Mouse (Mus musculus): ENCODE data around the gene Zfp715.
"Not testable (repeated sequence)": the region's sequence is repeated elsewhere in the genome, so short reads cannot be mapped to it uniquely, and the experiment has no call there.

Zfp715 gene

DNA sequence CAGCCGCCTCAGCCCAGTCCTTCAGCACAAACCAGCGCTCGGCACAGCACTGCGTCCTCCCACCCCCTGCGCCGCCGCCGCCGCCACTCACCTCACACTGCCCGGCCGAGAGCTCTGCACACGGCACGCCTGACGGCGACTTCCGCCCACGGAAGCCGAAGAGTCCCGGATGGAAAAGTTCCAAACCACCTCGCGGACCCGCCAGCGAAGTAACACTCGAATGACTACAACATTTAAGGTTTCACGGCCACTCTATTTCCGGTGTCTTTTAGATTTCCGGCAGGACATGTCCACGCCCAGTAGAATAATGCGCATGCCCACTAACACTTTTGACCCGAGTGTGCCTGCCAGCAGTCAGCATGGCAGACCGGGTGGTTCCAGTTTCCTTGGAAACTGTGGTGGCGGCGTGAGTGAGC is at the start of gene Zfp715:
TSS of gene Zfp715 (minus strand) at position 282 of the 416 bp plus-strand sequence.
- peak; percentile 70 to 74 for DNase-seq (ENCODE audit: low spot score in 2 of 2)

DNA sequence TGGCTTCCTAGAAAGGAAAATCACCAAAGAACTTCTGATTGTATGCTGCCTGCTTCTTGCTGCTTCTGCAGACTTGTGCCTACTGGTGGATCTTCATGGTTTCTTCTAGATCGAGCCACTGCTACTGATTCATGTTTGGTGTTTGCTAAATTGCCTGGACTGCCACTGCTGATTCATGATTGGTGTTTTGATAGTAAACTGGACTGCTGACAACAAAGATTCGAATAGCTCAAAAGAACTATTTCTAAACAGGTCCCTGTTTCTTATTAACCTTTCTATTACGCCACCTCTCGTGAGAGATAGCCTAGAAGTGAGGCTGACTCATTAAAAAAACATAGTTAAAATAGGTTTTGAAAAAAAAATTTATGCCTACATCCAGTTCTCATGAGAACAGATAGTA is 48.9 kb upstream of the Zfp715 start:
- DNase-seq (ENCODE audit: low spot score in 2 of 2): no peak

DNA sequence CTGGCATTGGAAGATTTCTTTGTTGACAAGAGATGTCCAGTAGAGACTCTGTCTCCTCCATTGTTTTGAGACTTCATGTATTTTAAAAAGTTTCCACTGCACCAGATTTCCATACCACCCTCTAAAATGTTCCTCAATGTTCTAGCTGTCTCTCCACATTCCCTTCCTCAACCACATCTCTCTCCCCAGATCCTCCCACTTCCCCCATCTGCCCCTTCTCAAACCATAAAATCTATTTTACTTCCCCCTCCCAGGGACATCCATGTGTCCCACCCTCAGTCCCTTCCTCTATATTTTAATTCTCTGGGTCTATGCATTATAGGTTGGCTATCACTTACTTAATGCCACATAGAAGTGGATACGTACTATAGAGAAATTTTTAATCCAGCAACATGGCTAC is 48.3 kb upstream of the Zfp715 start:
- DNase-seq (ENCODE audit: low spot score in 2 of 2): no peak

DNA sequence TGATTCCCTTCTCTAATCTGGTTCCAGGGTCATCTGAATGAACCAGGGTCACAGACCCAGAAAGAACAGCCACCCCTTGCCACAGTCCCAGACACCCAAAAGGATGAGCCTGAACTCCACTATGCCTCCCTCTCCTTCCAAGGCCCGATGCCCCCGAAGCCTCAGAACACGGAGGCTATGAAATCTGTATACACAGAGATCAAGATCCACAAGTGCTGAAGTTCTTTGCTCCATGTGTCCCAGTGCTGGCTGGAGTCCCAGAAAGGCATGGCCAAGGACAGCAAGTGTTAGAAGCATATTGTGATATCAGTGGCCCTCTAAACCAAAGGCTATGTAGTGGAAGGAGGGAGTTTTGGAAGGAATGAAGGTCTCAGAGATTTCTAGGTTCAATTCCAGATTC is 45.5 kb upstream of the Zfp715 start:
- DNase-seq (ENCODE audit: low spot score in 2 of 2): no peak

DNA sequence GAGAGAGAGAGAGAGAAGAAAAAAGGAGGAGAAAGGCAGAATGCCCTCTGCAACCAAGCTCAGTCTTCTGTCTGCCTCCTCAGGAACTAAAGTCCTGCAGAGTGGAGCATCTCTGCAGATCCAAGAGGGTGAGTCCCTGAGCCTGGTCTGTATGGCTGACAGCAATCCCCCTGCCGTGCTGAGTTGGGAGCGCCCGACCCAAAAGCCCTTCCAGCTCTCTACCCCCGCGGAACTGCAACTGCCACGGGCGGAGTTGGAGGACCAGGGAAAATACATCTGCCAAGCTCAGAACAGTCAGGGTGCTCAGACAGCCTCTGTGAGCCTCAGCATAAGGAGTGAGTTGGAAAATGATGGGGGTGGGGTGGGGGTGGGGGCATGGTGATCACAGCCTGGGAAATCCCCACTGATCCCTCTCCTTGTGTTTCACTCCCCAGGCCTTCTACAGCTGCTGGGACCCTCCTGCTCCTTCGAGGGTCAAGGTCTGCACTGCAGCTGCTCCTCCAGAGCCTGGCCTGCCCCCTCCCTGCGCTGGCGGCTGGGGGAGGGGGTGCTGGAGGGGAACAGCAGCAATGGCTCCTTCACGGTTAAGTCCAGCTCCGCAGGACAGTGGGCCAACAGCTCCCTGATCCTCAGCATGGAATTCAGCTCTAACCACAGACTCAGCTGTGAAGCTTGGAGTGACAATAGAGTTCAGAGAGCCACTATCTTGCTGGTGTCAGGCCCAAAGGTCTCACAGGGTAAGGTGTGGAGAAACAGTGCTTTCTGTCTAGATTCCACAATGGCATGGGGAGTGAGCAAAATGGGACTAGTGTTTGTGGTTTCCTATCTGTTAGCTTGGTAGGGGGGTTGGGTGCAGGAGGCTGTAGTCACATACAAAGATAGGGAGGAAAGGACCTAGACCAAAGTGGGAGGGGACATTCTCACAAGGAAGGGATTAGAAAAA is 42.1 kb upstream of the Zfp715 start:
- no peak for DNase-seq (ENCODE audit: low spot score in 2 of 2)

DNA sequence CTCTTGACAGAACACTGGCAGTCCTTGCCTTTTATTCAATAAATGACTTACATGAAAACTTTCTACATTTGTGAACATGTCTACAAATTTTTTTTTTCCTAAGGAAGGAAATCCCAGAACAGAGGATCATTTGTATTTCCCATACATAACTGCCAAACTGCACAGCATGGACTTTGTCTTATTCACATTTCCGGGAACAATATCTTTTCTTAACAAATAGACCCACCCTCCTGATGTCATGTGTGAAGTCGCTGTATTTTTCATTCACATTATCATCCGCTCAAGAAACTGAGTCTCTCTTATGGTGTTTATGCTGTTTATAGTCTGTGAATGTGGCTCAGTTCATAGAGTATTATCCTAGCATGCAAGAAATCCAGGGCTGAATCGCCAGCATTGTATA is 40.7 kb upstream of the Zfp715 start:
- DNase-seq (ENCODE audit: low spot score in 2 of 2): no peak

DNA sequence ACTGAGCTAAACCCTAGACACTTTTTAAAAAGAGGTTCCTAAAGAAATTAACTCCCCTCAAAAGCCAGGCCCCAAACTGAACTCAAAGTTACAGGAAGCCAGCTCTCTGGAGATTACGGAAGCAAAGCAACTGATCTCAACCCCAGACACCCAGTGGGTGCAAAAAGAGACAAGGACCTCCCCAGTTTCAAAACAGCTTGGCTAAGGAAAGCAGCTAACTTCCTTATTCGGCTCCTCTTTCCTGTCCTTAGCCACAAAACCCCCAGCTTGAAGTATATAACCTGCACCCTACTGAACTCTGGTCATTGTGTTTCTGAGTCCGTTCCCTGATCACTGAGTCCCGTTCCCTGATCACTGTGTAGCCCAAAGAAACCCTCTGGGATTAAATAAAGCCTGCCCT is 40.0 kb upstream of the Zfp715 start:
- DNase-seq (ENCODE audit: low spot score in 2 of 2): no peak

DNA sequence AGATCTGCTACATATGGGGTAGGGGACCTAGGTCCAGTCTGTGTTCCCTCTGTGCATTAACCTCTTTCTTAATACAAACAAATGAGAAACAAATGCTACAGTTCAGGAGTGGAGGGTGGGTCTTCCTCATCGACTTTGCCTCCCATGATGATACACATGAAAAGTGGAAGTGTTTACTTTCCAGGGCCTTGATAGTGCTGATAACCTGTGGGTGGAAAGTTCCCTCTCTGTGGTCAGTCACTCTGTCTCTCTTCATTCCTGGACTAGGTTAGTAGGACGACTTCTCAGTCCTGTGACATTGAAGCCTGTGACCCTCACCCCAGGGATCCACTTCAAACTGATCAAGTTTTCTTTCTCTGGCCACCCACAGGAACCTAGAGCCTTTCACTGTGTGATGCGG is 38.1 kb upstream of the Zfp715 start, which contains the start of gene Siglecf:
TSS of gene Siglecf (plus strand) at position 188 of the 400 bp plus-strand sequence.
- DNase-seq (ENCODE audit: low spot score in 2 of 2): no peak

DNA sequence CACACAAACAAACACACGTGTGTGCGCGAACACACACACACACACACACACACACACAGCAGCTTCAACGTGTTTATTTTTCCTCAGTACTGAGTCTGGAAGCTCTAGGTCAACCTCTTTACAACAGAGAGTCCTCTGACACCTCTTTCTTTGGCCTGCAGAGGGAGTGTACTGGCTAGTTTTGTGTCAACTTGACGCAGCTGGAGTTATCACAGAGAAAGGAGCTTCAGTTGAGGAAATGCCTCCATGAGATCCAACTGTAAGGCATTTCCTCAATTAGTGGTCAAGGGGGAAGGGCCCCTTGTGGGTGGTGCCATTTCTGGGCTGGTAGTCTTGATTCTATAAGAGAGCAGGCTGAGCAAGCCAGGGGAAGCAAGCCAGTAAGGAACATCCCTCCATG is 36.5 kb upstream of the Zfp715 start:
- DNase-seq (ENCODE audit: low spot score in 2 of 2): not testable (repeated sequence)

DNA sequence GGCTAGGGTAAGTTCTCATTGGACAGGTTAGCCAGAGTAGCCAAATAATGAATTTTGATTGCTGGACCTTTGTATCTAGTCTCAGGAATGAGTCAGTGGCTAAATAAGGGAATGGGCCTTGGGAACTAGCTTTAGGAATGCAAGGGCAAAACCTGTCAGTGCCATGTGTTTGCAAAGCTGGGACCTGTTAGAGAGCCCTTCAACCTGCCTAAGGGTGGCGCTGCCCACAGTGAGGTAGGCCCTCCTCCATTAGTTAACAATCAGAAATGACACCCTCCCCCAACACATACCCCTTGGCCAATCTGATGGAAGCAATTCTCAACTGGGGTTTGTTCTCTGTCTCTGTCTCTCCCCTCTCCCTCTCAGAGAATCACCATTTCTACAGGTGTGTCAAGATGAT is 33.5 kb upstream of the Zfp715 start:
- no peak for DNase-seq (ENCODE audit: low spot score in 2 of 2)

DNA sequence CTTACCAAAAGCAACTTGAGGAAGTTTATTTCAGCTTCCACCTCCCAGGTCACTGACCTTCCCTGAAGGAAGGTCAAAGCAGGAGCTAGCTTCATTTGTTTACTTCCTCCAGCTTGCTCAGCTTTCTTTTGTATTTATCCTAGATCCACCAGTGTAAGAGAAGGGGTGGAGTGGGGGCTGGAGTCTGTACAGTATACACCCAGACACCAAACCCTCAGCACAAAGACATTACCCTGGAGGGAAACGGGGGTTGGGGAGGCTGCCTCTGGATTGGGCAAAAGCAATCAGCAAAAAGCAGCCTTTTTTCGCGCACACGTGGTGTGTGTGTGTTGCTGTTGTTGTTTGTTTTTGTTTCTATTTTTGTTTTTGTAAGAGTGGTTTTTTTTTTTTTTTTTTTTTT is 33.1 kb upstream of the Zfp715 start:
- no peak for DNase-seq (ENCODE audit: low spot score in 2 of 2)

DNA sequence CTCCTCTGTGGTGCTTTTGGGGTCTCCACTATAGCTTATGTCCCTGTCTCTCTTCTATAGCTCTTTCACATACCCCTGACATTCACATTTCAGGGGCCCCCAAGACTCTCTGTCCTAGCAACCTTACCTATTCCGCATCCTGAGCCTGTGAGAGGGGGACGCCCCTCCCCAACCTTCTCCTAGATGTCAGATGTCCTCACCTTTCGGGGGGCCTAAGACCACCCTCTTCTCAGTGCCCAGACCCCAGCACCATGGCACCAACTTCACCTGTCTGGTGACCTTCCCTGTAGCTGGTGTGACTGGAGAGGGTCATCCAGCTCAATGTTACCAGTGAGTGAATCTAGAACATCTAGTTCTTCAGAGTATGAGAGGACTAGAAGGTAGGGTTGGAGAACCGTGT is 31.4 kb upstream of the Zfp715 start:
- no peak for DNase-seq (ENCODE audit: low spot score in 2 of 2)

DNA sequence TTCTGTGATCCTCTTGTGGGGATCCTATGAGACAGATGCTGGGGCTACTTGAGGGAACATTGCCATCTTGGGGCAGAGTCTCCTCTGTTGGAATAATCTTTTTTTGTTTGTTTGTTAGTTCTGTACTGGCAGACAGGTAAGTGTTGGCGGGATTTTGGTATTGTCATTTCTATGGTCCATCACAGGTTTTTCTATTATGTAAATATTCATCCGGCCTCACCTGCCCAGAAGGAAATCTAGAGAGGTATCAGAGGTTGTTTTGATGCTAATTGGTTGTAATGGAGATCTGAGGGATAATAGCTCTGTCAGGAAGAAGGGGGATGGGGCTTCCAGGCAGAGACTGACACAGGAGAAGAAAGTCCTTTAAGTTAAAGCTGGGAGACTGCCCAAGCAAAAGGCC is 30.9 kb upstream of the Zfp715 start:
- no peak for DNase-seq (ENCODE audit: low spot score in 2 of 2)

DNA sequence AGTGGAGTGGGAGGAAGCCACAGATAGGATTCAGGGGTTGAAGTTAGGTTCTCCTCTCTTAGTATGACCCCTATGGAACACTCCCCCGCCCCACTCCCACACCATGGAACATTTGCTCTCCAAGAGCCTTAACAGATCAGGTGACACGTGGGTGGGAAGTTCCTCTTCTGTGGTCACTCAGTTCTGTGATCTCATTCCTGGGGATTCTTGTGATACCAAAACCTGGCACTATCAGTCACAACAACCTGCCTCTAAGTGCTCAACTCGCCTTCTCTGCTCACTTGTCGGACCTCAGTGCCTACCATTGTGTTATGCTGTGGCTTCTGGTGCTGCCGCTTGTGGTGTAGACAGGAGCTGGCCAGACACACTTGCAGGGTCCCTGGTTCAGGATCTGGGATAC is 30.1 kb upstream of the Zfp715 start:
- DNase-seq (ENCODE audit: low spot score in 2 of 2): no peak

DNA sequence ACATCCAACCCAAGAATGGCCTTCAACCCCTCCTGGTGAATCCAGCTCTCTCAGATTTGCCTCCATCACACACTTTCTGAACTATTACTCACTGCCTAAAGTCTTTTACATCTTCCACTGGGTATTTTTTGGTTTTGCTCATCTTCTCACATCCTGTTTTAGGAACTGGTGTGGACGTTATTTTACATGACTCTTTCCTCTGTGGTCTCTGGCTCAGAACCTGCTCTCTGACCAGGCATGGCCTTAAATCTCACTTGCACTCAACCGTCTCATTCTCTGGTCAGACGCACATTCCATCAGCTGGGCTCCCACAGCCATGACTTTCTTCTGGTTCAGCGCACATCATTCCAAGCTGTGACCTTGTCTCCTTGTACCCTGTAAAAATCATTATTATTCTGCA is 27.7 kb upstream of the Zfp715 start:
- DNase-seq (ENCODE audit: low spot score in 2 of 2): no peak

DNA sequence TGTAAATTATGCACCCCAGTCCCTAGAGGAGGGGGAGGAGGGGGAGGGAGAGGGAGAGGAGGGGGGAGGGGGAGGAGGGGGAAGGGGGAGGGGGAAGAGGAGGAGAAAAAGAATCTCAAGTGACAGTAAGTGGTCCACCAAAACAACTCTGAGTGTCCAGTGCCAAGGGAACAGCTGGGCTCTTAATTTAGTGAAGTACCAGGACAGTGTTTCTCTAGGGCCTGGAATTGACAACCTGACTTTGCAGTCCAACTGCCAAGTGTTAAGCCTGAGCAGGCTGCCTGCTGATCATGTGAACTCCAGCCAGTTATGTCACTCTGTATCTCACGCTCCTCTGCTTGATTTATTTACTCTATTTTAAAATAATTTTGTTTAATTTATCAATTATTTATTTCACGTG is 20.8 kb upstream of the Zfp715 start:
- no peak for DNase-seq (ENCODE audit: low spot score in 2 of 2)

DNA sequence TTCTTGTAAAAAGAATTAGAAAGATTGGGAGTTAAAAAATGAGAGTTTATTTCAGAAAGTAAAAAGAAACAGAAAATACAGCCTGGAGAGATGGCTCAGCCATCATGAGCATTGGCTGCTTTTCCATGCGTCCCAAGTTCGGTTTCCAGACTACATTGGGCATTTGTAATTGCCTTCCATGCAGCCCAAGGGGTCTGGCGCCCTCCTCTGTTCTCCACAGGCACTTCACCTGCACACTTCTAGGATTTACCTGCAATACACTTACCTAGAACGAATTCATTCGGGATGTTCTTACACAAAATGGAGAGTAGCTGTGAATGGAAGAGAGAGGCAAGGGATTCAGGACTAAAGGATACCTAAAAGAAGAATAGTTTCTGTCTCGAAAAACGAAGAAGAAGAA is 20.1 kb upstream of the Zfp715 start:
- no peak for DNase-seq (ENCODE audit: low spot score in 2 of 2)

DNA sequence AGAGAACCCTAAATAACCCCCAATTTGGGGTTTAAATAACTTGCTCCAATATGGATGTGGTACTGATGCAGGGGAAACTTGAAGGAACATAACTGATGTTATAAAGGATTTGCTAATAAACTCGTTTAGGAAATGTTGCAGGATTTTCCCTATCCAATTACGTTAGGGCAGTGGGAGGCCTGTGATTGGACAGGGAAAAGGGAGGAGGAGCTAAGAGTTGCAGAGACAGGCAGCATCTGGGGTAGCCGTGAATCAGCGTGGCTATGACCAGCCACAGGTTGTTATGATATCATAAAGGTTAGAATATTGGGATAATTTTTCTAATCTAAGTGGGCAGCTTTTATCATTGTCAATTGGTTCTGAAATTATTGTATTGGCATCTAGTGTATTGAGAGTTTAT is 15.0 kb upstream of the Zfp715 start:
- DNase-seq (ENCODE audit: low spot score in 2 of 2): no peak

DNA sequence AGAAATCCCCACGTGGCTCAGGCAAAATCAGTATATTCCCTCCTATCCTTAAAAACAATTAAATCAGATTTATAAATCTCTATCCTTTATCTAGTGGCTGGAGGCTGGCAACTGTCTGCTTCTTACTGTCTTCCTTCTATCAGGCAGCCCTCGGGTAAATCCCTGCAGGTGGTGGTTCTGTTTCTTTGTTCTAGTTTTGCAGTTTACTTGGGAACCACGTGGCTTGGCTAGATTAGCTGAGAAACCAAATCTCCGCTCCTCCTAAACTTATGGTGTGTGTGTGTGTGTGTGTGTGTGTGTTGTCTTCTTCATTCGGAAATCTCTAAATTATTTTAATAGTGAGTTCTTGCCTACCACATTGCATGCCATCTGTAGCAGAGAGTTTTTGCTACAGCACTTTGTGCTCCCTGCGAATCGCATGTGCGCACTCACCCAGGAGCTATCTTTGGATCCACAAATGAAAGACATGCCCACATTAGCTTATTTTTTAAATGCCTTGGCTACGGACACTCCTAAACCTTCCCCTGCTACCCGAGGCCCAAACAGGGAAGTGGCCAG is 13.2 kb upstream of the Zfp715 start:
- DNase-seq (ENCODE audit: low spot score in 2 of 2): no peak

DNA sequence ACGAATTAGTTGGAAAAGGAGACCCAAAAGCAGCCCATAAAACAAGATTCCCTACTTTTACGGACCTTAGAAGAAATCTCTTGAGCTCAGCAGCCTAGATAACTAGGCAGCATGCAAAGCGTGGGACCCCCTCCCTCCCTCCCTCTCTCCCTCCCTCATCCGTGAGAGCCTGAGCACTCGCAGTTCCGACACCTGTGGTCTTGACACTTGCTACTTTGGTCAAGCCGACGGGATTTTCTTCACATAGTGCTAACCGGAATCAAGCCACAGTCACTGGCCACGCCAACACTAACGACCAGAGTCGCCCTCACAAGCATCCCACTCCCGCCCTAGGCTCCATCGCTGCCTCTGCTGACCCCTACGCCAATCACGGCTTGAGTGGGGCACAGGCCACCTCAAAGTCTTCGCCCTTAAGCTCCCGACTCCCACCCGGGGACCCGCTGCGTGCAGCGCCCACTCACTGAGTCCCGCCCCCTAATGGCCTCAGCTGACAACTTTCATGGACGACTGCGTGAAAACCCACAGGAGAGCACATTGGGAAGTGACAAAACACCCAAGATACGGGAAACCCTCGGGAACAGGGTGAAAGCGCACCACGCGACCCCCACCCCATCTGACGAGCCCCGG is 595 bp downstream of the Zfp715 start:
- peak; percentile 24 to 43 for DNase-seq (ENCODE audit: low spot score in 2 of 2)

DNA sequence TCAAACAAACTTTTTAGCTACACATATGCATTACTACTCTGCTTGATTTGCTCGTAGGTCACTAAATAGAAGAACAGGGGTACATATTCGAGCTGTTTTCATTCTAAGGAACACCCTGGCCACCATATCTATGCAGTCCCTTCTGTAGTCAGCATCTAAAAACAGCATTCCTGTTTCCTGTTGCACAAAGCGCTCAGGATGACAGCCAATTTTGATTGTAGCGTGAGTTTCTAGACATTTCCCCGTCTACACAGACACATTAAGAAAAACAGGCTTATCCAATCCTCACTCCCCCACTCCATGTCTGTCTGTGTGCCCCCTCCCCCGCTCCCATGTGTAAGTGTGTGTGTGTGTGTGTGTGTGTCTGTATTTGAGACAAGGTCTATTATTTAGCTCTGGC is 1.5 kb downstream of the Zfp715 start:
- DNase-seq (ENCODE audit: low spot score in 2 of 2): no peak

DNA sequence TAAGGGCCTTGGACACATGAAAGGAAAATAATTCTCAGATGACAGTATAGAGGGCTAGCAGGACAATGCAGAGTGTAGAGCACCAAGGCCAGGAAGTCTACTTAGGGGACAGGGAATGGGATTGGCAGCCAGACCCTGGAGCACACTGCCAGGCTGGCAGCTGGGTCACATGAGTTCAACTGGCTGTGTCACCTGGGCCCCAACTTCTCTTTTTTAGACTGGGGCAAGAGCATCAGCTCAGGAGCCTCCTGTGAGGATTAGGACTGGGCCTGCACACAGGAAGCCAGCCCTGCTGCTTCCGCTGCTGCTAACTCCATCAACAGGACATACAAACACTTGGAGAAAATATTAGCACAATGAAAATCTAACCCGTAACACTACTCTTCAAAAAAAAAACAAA is 4.0 kb downstream of the Zfp715 start:
- DNase-seq (ENCODE audit: low spot score in 2 of 2): no peak

DNA sequence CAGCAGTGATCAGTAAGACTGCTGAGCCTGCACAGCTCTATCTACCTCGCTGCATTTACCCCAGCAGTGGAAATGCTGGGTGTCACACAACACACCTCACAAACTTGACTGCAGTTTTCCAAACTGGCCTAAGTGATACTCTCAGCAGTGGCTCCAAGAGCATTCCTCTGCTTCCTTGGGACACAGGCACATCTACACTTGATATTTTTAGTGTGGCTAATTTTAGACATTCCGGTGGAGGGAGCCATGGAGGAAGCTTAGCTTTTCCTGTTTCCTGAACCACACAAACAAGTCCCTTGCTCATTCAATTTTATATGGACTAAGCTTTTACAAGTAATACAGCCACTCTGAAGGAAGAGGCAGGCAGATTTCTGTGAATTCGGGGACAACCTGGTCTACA is 7.9 kb downstream of the Zfp715 start:
- no peak for DNase-seq (ENCODE audit: low spot score in 2 of 2)
